Mouse (Mus musculus) adrenal gland, adult (tissue): Measurements from ENCODE around the gene Lhcgr.
"Not testable (repeated sequence)": the region's sequence is repeated elsewhere in the genome, so short reads cannot be mapped to it uniquely, and the experiment has no call there.

ENCODE experiments used
- DNase-seq, 2 experiments: peaks; one replicate each; pipeline ENCODE4 v3.0.0; 2022 to 2023; ENCODE audit warnings: low spot score in 1 of 2; ENCODE audit not compliant: inconsistent age in 2 of 2

Gene Lhcgr

GRCm38 (mm10) chr17:88791440-88792152 is at the start of gene Lhcgr:
Lhcgr (minus strand) TSS chr17:88791990.
- peak in 1 of 2 experiments; percentile 25 for DNase-seq

- no peak for DNase-seq
Measured at GRCm38 (mm10) chr17:88817601-88818000, 25.8 kb upstream of the Lhcgr start.

- DNase-seq: not testable (repeated sequence)
Measured at GRCm38 (mm10) chr17:88812943-88813342, 21.2 kb upstream of the Lhcgr start.

- no peak for DNase-seq
Measured at GRCm38 (mm10) chr17:88810807-88811206, 19.0 kb upstream of the Lhcgr start.

GRCm38 (mm10) chr17:88806421-88806820 is 14.6 kb upstream of the Lhcgr start:
- DNase-seq: no peak

- peak; percentile 64 to 85 for DNase-seq
Measured at GRCm38 (mm10) chr17:88803441-88803840, 11.7 kb upstream of the Lhcgr start.

- DNase-seq: no peak
Measured at GRCm38 (mm10) chr17:88790680-88791079, 1.1 kb downstream of the Lhcgr start.

- DNase-seq: no peak
Measured at GRCm38 (mm10) chr17:88788392-88788791, 3.4 kb downstream of the Lhcgr start.

GRCm38 (mm10) chr17:88786881-88787280 is 4.9 kb downstream of the Lhcgr start:
- no peak for DNase-seq

GRCm38 (mm10) chr17:88786385-88786784 is 5.4 kb downstream of the Lhcgr start:
- DNase-seq: no peak

- DNase-seq: no peak
Measured at GRCm38 (mm10) chr17:88779148-88779547, 12.6 kb downstream of the Lhcgr start.

- DNase-seq: no peak
Measured at GRCm38 (mm10) chr17:88774103-88774526, 17.7 kb downstream of the Lhcgr start.

GRCm38 (mm10) chr17:88770081-88770480 is 21.7 kb downstream of the Lhcgr start:
- no peak for DNase-seq

- no peak for DNase-seq
Measured at GRCm38 (mm10) chr17:88769283-88769859, 22.4 kb downstream of the Lhcgr start.

GRCm38 (mm10) chr17:88766857-88767256 is 24.9 kb downstream of the Lhcgr start:
- no peak for DNase-seq

GRCm38 (mm10) chr17:88764136-88764485 is 27.7 kb downstream of the Lhcgr start:
- no peak for DNase-seq

- no peak for DNase-seq
Measured at GRCm38 (mm10) chr17:88763396-88764135, 28.2 kb downstream of the Lhcgr start.

- no peak for DNase-seq
Measured at GRCm38 (mm10) chr17:88758003-88758437, 33.8 kb downstream of the Lhcgr start.

- DNase-seq: peak; percentile 11 to 27
Measured at GRCm38 (mm10) chr17:88755776-88756175, 36.0 kb downstream of the Lhcgr start.

- DNase-seq: no peak
Measured at GRCm38 (mm10) chr17:88753472-88753857, 38.3 kb downstream of the Lhcgr start.

- DNase-seq: peak; percentile 25 to 60
Measured at GRCm38 (mm10) chr17:88752827-88753471, 38.8 kb downstream of the Lhcgr start.
